Mouse (Mus musculus) cerebellum, postnatal 14 days (tissue): ENCODE measurements around the gene Sparcl1.
A peak's percentile ranks its signal among the peaks of the same experiment; 100 is the strongest.

Experiments used
- DNase-seq, 2 experiments: peaks; one replicate each; pipeline ENCODE4 v3.0.0; 2021; ENCODE audit warnings: mixed read lengths in 2 of 2

The Sparcl1 gene

DNA sequence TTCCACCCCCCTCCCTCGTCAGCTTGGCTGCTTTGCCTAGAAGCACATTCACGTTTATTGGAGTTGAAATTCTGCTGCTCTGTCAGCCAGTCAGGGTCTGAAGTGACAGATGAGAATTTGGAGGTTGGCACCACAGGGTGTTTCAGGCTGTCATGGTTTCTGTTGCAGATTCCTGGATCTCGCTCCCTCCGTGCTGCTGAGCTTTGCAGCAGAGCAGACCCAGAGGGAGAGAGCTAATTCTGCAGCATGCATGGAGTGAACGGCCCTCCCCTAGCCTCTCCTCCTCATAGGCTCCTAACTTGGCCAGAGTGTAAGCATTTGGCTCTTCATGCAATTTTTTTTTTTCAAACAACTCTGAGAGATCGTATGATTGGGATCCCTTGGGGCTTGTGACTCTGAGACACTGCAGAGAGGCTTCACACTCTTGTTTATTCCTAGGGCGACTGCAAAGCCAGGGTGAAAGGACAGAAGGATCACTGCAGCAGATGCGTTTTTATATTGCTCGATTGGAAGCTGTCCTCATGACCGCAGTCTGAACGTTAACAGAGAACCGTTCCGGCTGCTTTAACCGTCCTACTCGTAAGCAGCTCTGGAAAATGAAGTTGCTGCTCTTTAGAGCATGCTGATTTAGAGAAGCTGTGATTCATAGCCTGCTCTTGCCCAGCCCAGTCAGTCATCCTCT lies at the start of gene Sparcl1:
Sparcl1 (minus strand) TSS at position 243 of the 682 bp plus-strand sequence.
- DNase-seq, result peak; percentile 51 to 62

DNA sequence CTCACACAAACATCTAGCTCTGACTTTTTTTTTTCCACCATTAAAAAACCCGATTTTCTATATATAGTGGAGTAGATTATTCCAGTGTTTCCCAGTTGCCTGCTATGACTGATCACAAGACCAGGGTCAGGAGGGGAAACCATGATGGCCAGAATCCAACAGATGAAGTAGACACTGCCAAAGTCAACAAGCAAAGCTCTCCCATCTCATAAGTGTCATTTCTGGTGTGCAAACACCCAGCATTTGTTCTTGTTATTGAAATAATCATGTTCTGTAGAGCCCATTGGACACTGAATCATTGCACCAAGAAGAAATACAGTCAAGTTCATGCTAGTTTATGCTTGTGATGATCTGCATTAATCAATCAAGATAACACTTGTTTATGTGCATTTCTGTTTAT lies 47.9 kb upstream of the Sparcl1 start:
- DNase-seq, result no peak

DNA sequence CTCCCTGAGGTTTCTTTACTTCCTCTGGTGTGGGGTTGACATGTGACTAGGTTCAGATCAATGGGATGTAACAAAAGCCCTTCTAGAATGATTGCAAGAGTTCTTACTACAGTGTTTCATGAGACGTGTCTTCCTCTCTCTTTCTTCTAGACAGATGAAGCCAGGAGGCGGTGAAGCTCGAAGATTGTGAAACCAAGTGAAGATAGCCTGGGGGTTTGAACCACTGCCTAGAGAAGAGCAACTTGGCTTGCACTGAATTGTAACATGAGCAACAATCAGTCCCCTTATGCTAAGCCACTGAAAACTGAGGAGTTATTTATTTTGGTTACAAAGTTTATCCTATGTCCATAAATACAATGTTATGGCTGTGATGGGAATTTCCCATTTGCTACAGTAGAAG lies 47.0 kb upstream of the Sparcl1 start:
- DNase-seq, result no peak

DNA sequence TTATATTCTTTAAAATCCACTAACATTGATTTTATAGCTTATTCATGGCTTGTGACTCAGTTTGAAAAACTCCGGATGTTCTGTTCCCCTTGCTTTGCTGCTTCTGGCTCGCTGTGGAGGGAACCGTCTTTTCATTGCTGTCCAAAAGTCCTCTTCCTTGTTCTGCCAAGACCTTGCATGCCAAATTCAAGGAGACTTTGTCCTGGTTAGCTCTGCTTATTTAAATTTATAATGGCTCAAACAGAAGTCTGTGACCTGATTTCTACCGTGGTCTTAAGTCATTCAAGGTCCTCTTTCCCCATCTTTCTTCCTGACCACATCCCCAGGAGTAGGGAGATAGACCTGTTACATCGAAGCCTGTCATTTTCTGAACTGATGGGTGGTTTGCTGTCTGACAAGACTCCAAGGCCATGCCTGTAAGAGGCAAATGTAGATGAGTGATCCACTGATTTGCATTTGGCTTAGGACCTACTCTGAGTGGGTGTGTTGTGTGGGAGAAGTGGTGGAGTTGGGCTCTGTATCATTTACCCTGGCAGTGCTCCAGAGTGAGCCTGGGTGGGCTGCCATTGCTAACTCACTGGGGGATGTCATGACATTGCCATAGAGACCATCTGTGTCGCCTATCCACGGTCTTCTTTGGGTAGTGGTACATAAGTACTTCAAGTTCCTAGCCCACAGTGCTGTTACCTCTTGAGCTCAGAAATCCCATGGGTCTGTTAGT lies 45.0 kb upstream of the Sparcl1 start:
- peak; percentile 28 for DNase-seq

GRCm38 (mm10) chr5:104157701-104158100 lies 44.2 kb upstream of the Sparcl1 start:
- no peak for DNase-seq

GRCm38 (mm10) chr5:104150196-104150595 lies 36.7 kb upstream of the Sparcl1 start:
- no peak for DNase-seq

DNA sequence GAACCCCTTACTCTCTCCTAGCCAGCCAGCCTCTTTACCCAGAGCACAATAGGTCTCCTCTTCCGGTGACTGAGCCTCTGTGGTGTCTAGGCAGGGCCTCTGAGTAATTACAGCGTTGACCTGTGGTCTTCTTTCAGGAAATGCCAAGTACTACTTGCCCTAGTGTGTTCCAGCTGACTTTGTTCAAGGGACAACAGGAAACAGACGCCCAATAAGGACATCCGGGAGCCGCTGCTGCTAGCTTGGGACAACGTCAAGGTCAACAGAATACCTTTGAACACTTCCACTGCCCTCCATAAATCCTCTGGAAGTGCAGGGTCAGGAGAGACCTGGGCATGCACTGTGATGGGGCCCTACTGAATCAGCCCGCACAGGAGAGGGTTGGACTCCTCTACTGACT lies 35.8 kb upstream of the Sparcl1 start:
- DNase-seq, result no peak

- DNase-seq, result no peak
These were observed 30.5 kb upstream of the Sparcl1 start for GRCm38 (mm10) chr5:104144057-104144456.

DNA sequence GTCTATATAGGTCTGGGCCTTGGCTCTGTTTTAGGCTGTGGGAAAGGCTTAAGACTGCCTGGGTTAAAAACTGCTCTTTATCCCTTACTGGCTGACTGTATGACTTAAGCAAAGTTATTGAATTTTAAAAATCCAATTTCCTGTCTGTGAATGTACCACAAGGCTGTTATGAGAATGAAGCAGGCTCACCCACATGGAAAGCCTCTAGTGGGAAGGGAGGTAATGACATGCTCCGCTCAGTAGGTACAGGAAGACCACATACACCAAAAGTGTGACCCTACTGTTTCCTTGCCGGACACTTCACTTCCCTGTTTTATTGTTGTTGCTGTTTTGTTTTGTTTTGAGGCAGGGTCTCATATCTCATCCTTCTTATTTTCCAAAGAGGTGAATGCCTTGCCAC lies 27.5 kb upstream of the Sparcl1 start:
- no peak for DNase-seq

GRCm38 (mm10) chr5:104137920-104138541 lies 24.5 kb upstream of the Sparcl1 start:
- no peak for DNase-seq

DNA sequence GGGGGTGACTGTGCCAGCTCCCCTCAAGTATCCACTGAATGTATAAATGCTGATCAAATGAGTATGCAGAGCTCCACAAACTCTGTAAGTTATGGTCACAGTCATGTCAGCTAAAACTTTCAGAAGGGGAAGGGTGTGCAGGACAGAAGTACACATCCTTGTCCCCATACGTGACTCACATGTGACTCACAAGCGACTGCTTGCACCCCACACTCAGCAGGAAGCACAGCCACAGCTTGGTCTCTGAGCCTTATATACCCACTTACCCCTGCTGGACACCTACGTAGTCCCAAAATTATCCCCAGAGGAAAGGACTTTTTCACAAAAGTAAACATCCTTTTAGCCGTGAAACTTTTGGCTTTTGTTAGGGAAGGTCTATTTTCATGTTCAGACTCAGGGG lies 20.2 kb upstream of the Sparcl1 start:
- no peak for DNase-seq

GRCm38 (mm10) chr5:104131544-104131943 lies 18.0 kb upstream of the Sparcl1 start:
- DNase-seq, result peak; percentile 28 to 37

DNA sequence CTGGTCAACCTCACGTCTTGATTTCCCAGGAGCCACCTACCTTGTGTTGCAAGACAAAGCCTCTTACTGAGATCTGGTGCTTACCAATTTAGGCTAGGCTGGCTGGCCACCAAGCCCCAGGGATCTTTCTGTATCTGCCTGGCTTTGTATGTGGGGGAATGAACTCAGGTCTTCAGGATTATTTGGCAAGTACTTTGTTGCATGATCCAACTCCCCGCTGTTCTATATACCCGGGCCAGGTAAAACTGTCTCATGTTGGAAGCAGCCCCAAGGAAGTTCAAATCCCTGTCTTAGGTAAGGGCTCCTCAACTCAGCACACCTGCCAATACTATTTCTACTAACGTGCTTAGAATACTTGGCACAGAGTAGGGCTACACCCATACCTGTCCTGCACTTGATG lies 17.4 kb upstream of the Sparcl1 start:
- DNase-seq, result peak in 1 of 2 experiments; percentile 25

DNA sequence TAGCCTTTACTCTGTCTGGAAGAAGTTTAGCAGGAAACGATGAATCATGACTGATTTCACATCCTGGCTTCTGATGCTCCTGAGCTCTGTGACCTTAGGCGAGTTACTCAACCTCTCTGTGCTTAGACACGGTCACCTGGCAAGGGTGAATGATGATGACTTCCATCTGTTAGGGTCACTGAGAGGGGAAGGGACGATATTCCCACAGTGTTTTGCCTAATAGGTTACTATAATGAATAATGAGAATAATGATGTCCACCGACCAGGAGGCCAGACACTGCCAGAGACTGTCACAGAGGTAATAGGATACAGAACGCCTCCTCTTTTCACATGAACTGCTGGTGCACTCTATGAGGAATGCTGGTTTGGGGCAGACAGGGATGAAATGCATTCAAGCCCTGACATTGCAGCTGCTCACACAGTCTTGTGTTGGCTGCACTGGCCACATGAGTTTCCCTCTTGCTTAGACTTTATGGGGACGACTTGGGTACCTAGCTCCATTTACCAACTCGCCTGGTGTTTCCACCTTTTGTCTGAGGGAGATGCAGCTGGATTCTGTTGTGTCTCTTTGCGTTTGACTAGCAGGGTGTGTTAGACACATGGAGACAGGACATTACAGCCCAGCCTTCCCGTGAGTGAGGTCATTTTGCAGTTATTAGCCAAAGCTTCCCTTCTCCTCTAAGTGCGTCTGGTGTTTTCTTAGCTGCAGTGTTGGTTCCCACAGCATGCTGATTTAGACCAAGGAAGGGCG lies 14.9 kb upstream of the Sparcl1 start:
- DNase-seq, result no peak

DNA sequence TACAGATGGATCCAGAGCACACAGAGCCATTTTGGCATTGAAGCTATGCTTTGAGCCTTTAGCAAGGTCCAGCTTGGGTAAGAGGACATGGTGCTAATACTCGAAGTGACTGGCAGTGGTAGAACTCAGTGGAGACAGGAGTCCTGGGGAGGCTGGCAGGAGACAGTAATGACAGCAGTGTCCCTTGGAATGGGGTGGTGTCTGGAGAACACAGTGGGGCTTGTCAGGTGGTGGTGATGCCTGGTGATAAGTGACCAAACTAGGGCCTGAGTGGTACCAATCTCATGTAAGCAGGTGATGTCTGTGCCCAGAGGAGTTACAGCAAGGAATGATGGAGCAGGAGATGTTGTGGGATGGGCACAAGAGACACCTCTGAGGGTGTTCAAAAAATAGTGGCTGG lies 13.8 kb upstream of the Sparcl1 start:
- no peak for DNase-seq

GRCm38 (mm10) chr5:104126561-104127320 lies 13.2 kb upstream of the Sparcl1 start:
- DNase-seq, result no peak

- no peak for DNase-seq
These were observed 10.6 kb upstream of the Sparcl1 start for GRCm38 (mm10) chr5:104124016-104124658.

GRCm38 (mm10) chr5:104115890-104116289 lies 2.4 kb upstream of the Sparcl1 start:
- DNase-seq, result peak; percentile 38 to 42

GRCm38 (mm10) chr5:104115118-104115517 lies 1.6 kb upstream of the Sparcl1 start:
- DNase-seq, result peak; percentile 59 to 76

DNA sequence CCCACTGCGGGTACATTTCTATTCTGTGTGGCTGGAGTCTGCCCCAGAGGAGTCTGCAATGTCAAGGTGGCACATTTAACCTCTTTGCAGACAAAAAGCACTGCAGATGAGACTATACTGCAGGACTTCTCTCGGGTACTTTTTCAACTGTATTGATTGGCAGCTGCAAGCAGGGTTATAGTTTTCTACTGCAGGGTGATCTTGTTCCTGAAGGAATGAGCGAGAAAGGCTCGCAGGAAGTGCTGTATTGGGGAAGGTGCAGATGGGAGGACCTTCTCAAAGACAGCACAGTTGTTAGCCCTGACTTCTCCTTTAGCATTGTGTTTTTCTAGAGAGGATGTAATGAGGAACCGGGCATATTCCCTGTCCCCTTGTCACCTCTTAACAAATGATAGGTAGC lies 1.0 kb downstream of the Sparcl1 start:
- no peak for DNase-seq

DNA sequence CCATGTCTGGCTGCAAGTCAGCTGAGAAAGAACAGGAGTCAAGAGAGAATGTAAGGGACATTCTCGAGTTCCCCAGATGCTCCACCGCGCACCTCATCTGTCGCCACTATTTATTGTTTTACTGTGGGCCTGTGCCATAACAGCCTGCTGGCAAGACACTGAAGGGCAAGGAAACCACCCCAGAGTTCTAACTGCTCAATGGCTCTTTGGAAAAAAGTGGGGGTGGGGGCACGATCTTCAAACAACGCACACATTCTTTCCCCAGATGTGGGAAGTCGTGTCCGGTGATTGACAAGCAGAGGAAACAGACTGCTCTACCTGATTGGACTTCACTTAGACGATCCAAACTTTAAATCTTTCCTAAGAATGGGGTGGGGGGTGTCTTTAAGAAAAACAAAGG lies 1.5 kb downstream of the Sparcl1 start:
- DNase-seq, result no peak
